Mouse (Mus musculus) cerebellum, adult 8-10 months (tissue): ENCODE data around the gene Angptl1.

ENCODE experiments used
- DNase-seq: peaks from one replicate; pipeline ENCODE4 v3.0.0; 2022

Gene Angptl1

GRCm38 (mm10) chr1:156884782-156885181, 46.4 kb downstream of the Angptl1 start:
- DNase-seq = no peak

GRCm38 (mm10) chr1:156885879-156886278, 47.5 kb downstream of the Angptl1 start:
- no peak for DNase-seq

GRCm38 (mm10) chr1:156888830-156889229, 50.5 kb downstream of the Angptl1 start:
- no peak for DNase-seq

GRCm38 (mm10) chr1:156891561-156891960, 53.2 kb downstream of the Angptl1 start:
- no peak for DNase-seq

- DNase-seq = no peak
Observed at GRCm38 (mm10) chr1:156901689-156902088, 63.3 kb downstream of the Angptl1 start.

GRCm38 (mm10) chr1:156903899-156904298, 65.5 kb downstream of the Angptl1 start:
- DNase-seq = no peak

- no peak for DNase-seq
Observed at GRCm38 (mm10) chr1:156905660-156906059, 67.3 kb downstream of the Angptl1 start.

- DNase-seq = no peak
Observed at GRCm38 (mm10) chr1:156909265-156909664, 70.9 kb downstream of the Angptl1 start.

GRCm38 (mm10) chr1:156909866-156910265, 71.5 kb downstream of the Angptl1 start:
- no peak for DNase-seq
